Mouse (Mus musculus) cerebral cortex, adult 2 months (tissue): ENCODE data around the gene Rabgap1l.

Experiments used
- WGBS: fragments of 180-500 bp; shearing (Covaris S2); methylation state at CpG from one replicate; pipeline ENCODE4 v1.1.7; 2018; 5-methylcytosine and 5-hydroxymethylcytosine counted together

The Rabgap1l gene

GRCm38 (mm10) chr1:160339374-160339773 is 453.6 kb downstream of the Rabgap1l start:
- WGBS: 86% methylated on average over 4 of the region's 4 CpGs

GRCm38 (mm10) chr1:160334791-160335190 is 458.2 kb downstream of the Rabgap1l start:
- WGBS: 57% methylated on average over 4 of the region's 4 CpGs

GRCm38 (mm10) chr1:160330828-160331227 is 462.2 kb downstream of the Rabgap1l start:
- WGBS: 32% methylated on average over 1 of the region's 1 CpGs

- 51% methylated on average over 2 of the region's 2 CpGs for WGBS
Observed at GRCm38 (mm10) chr1:160330222-160330621, 462.8 kb downstream of the Rabgap1l start.

GRCm38 (mm10) chr1:160329788-160330187 is 463.2 kb downstream of the Rabgap1l start:
- 68% methylated on average over 7 of the region's 7 CpGs for WGBS

DNA sequence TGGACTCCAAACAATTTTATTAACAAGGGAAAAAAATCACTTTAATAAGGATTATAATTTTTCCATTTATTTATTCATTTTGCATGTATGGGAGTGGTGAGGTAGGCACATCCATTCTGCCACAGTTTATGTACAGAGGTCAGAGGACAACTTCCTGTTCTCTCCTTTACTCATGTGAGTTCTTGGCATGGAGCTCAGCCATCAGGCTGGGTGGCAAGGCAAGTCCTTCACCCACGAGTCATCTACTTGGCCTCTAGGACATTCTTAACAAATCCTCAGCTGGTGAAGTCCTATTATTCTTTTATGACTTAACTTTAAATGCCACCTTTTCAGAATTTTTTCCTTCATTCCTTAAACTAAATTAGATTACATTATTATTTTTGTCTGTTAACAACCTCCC is 465.5 kb downstream of the Rabgap1l start:
- WGBS: 63% methylated on average over 1 of the region's 1 CpGs

DNA sequence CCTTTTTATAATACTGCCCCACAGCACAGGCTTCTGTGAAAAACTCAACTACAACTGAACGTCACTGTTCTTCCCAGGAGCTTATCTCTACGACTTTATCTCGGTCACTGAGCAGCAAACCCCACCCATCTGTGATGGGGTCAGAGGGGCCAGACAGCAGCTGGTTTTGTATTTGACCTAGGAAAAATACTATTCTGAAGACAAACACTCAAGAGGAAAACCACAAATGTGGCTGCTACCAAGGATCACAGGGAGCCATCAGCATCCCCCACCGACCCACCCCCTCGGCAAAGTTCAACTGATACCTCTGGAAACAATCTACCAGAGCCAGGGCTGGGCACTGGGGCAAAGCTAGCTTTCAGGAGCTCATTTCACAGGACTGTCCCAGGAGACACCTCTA is 467.5 kb downstream of the Rabgap1l start:
- WGBS: 85% methylated on average over 5 of the region's 5 CpGs

DNA sequence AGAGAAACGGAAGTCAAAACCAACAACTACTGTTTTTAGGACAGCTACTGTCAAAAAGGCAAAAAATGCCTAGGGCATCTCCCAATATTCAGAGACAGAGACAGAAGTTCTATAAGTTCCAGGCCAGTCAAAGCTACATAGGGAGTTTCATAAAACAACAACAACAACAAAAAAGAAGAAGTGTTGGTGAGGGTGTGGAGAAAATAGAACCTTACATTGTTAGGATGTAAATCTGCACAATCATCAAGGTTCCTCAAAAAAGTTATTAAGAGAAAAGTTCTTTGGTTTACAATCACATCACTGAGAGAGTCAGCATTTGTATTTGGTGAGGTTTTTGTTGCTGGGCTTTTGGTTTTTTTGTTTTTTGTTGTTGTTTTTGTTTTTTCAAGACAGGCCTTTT is 472.3 kb downstream of the Rabgap1l start:
- WGBS: 75% methylated on average over 1 of the region's 1 CpGs

GRCm38 (mm10) chr1:160318057-160318725 is 474.8 kb downstream of the Rabgap1l start:
- 85% methylated on average over 8 of the region's 8 CpGs for WGBS

- 97% methylated on average over 2 of the region's 2 CpGs for WGBS
Observed at GRCm38 (mm10) chr1:160316239-160316638, 476.8 kb downstream of the Rabgap1l start.

GRCm38 (mm10) chr1:160312658-160313057 is 480.4 kb downstream of the Rabgap1l start:
- WGBS: 93% methylated on average over 4 of the region's 4 CpGs

DNA sequence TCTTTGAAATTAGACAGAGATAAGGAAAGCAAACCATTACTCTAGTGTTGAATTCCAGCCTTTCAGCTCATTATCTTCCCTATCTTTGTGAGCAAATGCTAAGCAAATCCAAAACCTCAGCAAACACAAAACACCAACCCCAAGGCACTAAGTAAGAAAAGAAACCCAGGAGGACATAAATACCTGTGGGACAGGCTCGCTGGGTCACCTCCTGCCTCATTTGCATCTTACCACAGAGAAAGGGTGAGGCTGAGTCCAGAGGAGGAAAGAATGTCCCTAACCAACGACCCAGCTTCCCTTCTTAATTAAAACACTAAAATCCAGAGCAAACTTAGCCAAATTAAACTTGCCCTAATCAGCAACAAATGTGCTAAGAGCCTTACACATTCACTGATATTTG is 481.1 kb downstream of the Rabgap1l start:
- 49% methylated on average over 2 of the region's 2 CpGs for WGBS

GRCm38 (mm10) chr1:160309951-160310350 is 483.1 kb downstream of the Rabgap1l start:
- 62% methylated on average over 5 of the region's 5 CpGs for WGBS

- 49% methylated on average over 7 of the region's 7 CpGs for WGBS
Observed at GRCm38 (mm10) chr1:160308996-160309395, 484.0 kb downstream of the Rabgap1l start.

DNA sequence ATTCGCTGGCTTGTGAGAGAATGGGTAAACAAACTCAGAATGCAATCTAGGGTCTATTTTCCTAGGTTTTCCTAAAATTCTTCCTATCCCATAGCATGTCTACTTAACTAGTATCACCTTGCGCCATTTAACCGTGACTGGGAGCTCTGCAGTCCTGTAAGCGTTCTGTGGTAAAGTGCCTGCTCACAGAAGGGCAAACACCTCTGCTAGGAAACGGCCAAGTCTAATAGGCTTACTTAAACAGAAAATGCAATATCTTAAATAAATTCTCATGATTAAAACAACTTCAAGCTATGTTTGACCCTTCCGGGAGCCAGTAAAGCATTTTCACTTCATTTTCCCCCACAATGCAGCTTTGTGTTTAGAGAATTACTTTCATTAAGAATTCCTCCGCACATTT is 484.5 kb downstream of the Rabgap1l start:
- WGBS: 87% methylated on average over 7 of the region's 7 CpGs

- WGBS: 67% methylated on average over 10 of the region's 10 CpGs
Observed at GRCm38 (mm10) chr1:160306866-160307616, 486.0 kb downstream of the Rabgap1l start.

DNA sequence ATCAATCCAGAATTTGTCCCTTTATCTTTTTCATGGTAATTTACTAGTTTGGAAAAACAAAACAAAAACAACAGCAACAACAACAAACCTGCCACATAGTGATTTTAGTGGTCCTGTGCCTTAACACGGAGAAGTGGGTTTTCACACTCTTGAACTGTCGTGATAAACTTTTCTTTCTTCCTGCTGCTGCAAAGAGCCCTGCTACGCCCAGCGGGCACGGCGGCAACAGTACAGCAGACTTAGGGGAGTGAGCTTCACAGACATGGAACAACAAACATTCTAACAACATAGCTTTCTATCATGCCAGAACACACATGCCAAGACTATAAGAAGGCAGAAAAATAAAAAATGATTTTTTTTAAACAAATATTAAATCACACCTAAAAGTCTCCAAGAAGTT is 486.7 kb downstream of the Rabgap1l start:
- WGBS: 80% methylated on average over 6 of the region's 6 CpGs

GRCm38 (mm10) chr1:160305826-160306225 is 487.2 kb downstream of the Rabgap1l start:
- WGBS: 96% methylated on average over 1 of the region's 1 CpGs

GRCm38 (mm10) chr1:160304969-160305498 is 488.0 kb downstream of the Rabgap1l start:
- 51% methylated on average over 6 of the region's 6 CpGs for WGBS

DNA sequence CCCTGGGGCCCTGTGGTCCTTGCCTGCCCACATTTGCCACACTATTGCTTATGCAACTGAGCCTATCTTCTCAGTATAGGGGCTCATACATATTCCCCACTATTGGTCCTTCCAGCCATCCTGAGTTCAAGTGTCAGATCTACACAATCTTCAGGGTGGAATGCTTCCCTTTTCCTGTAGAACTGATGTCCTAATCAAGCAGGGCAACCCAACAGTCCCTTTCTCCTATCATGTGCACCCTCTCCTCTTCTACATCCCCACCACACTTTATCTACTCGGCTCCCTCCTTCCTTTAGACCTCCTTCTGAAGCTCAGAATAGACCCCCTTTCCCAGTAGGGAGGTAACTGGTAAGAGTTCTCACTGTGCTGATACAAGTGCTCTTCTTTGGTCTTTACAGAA is 490.7 kb downstream of the Rabgap1l start:
- WGBS: 94% methylated on average over 1 of the region's 1 CpGs

DNA sequence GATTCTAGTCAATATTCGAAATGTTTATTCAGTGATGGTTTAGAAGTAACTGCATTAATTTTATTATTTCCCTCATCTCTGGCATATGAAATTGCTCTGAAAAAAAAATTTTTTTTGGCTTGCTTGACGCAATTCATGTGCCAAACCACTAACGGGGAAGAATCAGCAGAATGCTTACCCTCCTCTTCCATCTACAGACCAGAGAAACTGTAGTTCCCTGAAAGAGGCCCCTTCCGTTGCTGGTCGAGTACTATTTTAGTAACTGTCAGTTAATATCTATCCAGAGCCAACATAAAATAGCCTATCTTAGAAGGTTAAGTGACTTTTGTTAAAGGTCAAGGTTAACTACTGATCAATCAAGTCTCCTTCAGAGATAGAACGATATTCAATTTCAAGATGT is 491.9 kb downstream of the Rabgap1l start:
- WGBS: 57% methylated on average over 6 of the region's 6 CpGs

GRCm38 (mm10) chr1:160300704-160301103 is 492.3 kb downstream of the Rabgap1l start:
- WGBS: 68% methylated on average over 2 of the region's 2 CpGs

DNA sequence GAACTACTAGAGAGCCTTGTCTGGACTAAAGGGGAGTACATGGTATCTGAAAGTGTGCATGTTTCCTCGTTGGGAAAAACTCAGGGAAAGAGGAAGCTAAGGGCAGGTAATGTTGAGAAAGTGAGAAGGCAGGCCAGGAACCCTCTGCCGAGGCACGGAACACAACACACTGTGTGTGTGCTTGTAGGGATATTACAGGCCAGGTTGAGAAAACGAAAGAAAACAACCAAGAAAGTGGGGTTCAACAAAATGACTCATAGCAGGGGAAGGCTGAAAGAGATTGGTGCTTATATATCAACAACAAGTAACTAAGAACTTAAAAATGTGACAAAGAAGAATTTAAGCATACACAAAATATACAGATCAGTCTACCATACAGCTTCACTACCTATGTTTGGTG is 493.0 kb downstream of the Rabgap1l start:
- WGBS: 54% methylated on average over 4 of the region's 4 CpGs
